Mouse (Mus musculus) midbrain, embryonic 11.5 days (tissue): ENCODE measurements at regions not wholly inside any gene's neighbourhood (a gene's known extent, or its start where the extent isn't known, plus 50 kb on each side); places are given as distances from the start of the nearest gene placed in this dataset.

Experiments
- ATAC-seq: fragments of 200-750 bp; cut with Nextera tagmentation; 2 replicates; pipeline ENCODE4 v1.8.0; 2017; ENCODE audit warnings: moderate TSS enrichment, moderate library complexity; ENCODE audit not compliant: low FRiP score
- DNase-seq: peaks from one replicate; pipeline ENCODE4 v3.0.0; 2015; ENCODE audit warnings: low spot score; ENCODE audit errors: missing footprints
- H3K27ac ChIP-seq: fragments of 300-500 bp; sonication (generic); 2 replicates; pipeline ENCODE4 v1.5.1; 2014; ENCODE audit warnings: low read depth, low read length
- H3K27me3 ChIP-seq: fragments of 300-500 bp; sonication (generic); 2 replicates; pipeline ENCODE4 v1.6.1; 2014; ENCODE audit warnings: mild to moderate bottlenecking, low read length, moderate library complexity, mixed read lengths; ENCODE audit not compliant: control insufficient read depth, insufficient read depth
- H3K36me3 ChIP-seq: fragments of 300-500 bp; sonication (generic); 2 replicates; pipeline ENCODE4 v1.6.1; 2014; ENCODE audit warnings: mild to moderate bottlenecking, low read length, moderate library complexity, mixed read lengths; ENCODE audit not compliant: control insufficient read depth, insufficient read depth
- H3K4me1 ChIP-seq: fragments of 300-500 bp; sonication (generic); 2 replicates; pipeline ENCODE4 v1.6.1; 2014; ENCODE audit warnings: low read length; ENCODE audit not compliant: control insufficient read depth, insufficient read depth
- H3K4me2 ChIP-seq: fragments of 300-500 bp; sonication (generic); 2 replicates; pipeline ENCODE4 v1.6.1; 2014; ENCODE audit warnings: mild to moderate bottlenecking, moderate library complexity
- H3K4me3 ChIP-seq: fragments of 300-500 bp; sonication (generic); 2 replicates; pipeline ENCODE4 v1.5.1; 2014; ENCODE audit warnings: low read depth, low read length
- H3K9ac ChIP-seq: fragments of 300-500 bp; sonication (generic); 2 replicates; pipeline ENCODE4 v1.6.1; 2014; ENCODE audit warnings: low read length
- H3K9me3 ChIP-seq: fragments of 300-500 bp; sonication (generic); 2 replicates; pipeline ENCODE4 v1.6.1; 2016; ENCODE audit warnings: low read length; ENCODE audit not compliant: control insufficient read depth
- WGBS: fragments of 180-500 bp; shearing (Covaris S2); extraction: QIAGEN DNeasy Blood & Tissue Kit; methylation state at CpG from one replicate; pipeline ENCODE4 v1.1.7; 2014; 5-methylcytosine and 5-hydroxymethylcytosine counted together

DNA sequence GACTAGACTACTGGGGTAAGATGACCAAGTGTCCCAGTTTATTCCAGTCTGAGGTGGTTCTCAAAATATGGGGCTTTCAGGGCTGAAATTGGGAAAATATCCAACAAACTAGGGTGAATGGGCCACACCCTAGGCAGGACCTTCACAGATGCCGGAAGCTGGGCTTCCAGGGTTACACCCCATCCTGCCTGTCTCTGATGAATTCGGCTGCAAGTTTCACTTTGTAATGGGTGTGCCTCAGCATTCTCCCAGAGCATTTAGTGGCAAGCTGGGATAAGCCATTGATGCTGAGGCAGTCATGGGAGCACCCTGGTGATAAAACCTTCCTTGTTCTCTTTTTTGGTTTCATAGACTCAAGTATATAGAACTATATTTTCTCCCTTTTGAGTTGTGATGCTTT lies 60.4 kb upstream of the Pthlh start:
- Histone ChIP-seq H3K4me1 (no peaks in the 10 kb centered on the region), H3K4me3 (no peak overlapping the region), H3K27me3 (no peaks in the 10 kb centered on the region), H3K4me2 (no peak overlapping the region), H3K27ac (no peak overlapping the region), H3K36me3 (no peaks in the 10 kb centered on the region), H3K9me3 (no peaks in the 10 kb centered on the region), H3K9ac (no peak overlapping the region)
- ATAC-seq (no peak), DNase-seq (no peak)
- 89% methylated on average over 2 of the region's 2 CpGs for WGBS

DNA sequence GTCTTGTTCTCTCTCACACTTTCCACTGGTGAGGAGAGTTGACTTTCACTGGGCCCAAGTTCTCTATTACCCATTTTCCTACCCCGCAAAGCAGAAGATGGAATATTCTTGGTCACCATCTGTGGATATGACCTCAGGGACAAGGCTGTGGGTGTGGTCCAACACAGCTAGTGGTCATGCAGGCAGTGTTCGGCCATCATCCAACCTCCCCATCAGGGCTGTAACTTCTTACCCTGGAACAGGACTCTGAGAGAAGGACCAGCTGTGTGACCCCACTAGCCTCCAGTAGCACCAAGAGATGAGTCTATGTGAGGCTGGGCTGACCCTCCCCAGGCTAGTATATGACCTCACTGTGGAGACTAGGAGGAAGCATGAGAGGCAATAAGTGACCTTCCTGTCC lies 54.1 kb upstream of the Pthlh start:
- no peak overlapping the region for H3K27ac ChIP-seq
- no peak overlapping the region for H3K4me3 ChIP-seq
- H3K27me3 ChIP-seq: no peaks in the 10 kb centered on the region
- DNase-seq (no peak), ATAC-seq (no peak)
- H3K9ac ChIP-seq: no peak overlapping the region
- 100% methylated on average over 2 of the region's 2 CpGs for WGBS
- H3K4me2 ChIP-seq: no peak overlapping the region
- H3K36me3 ChIP-seq: no peaks in the 10 kb centered on the region
- H3K4me1 ChIP-seq: no peaks in the 10 kb centered on the region
- H3K9me3 ChIP-seq: no peaks in the 10 kb centered on the region

- no peaks in the 10 kb centered on the region for H3K4me1 ChIP-seq
- H3K4me3 ChIP-seq: no peak overlapping the region
- no peak for DNase-seq
- H3K27me3 ChIP-seq: no peaks in the 10 kb centered on the region
- WGBS: 85% methylated on average over 11 of the region's 11 CpGs
- no peak for ATAC-seq
- no peak overlapping the region for H3K4me2 ChIP-seq
- no peaks in the 10 kb centered on the region for H3K9me3 ChIP-seq
- H3K36me3 ChIP-seq: no peaks in the 10 kb centered on the region
- no peak overlapping the region for H3K27ac ChIP-seq
- no peak overlapping the region for H3K9ac ChIP-seq
These were observed 52.9 kb upstream of the Pthlh start for GRCm38 (mm10) chr6:147316702-147317468.

DNA sequence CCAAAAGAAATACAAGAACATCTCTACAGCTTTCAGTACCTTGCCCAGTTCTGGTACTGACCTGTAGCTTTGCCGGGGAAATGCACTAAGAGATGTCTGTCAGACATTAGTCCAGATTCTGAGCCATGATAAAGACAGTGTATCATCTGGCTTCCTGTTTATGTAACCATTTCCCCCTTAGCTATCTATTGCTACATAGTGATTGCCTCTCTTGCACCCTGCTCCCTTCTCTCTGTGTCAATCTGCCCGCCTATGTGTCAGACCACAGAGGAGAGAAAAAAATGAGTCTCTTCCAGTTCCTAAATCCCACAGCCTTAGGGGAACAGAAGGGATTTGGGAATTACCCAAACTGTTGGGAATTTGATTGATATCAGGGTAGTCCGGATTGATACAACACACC lies 52.2 kb upstream of the Pthlh start:
- Histone ChIP-seq H3K9me3 (no peaks in the 10 kb centered on the region), H3K4me1 (no peaks in the 10 kb centered on the region), H3K36me3 (no peaks in the 10 kb centered on the region), H3K4me2 (no peak overlapping the region), H3K27me3 (no peaks in the 10 kb centered on the region), H3K27ac (no peak overlapping the region), H3K9ac (no peak overlapping the region), H3K4me3 (no peak overlapping the region)
- ATAC-seq: no peak
- DNase-seq: no peak
- WGBS: 82% methylated on average over 3 of the region's 3 CpGs

- WGBS: 80% methylated on average over 5 of the region's 5 CpGs
These were observed 51.2 kb upstream of the Pthlh start for GRCm38 (mm10) chr6:147315207-147315606.

More at GRCm38 (mm10) chr6:147315207-147315606, 51.2 kb upstream of the Pthlh start:
- H3K4me1 ChIP-seq: no peaks in the 10 kb centered on the region
- ATAC-seq: no peak
- H3K27ac ChIP-seq: no peak overlapping the region
- no peak overlapping the region for H3K4me2 ChIP-seq
- H3K36me3 ChIP-seq: no peaks in the 10 kb centered on the region
- H3K4me3 ChIP-seq: no peak overlapping the region
- no peaks in the 10 kb centered on the region for H3K9me3 ChIP-seq
- no peaks in the 10 kb centered on the region for H3K27me3 ChIP-seq
- DNase-seq: no peak
- H3K9ac ChIP-seq: no peak overlapping the region
